9 mouse cellular contexts compared by ENCODE assay signal in genomic region chr7:140942341-140942740, GRCm38 (mm10). TPM values are rescaled to one million over a fixed set of nuclear protein-coding genes. Genes with fewer than 3 reads are reported as not detected.
DNase-seq lines count a peak whose midpoint lies in the region; TF ChIP-seq lines count a peak whose summit lies in the region.
"Had no signal": no experiment of that assay in that cellular context is flagged by ENCODE, and none has a peak within 500 bp of the region (broad histone marks: within the 10 kb centered on the region; RNA-seq: fewer than 3 reads in every experiment).

No protein-coding gene starts in this region.

- H3K27ac ChIP-seq in heart, embryonic 10.5 days: peak overlapping the region; percentile 94
- H3K27ac ChIP-seq in ES-E14 (ENCODE audit: insufficient read depth, low read depth, low read length, poor library complexity, severe bottlenecking) (peak overlapping the region; percentile 16; the same call in 1 of the 2 replicates), macrophage (peak overlapping the region; percentile 98)
- peak overlapping the region; percentile 93 for H3K27ac ChIP-seq in hindbrain, embryonic 10.5 days

- peaks cover 37% of the 10 kb centered on the region for H3K4me1 ChIP-seq in heart, embryonic 10.5 days
- H3K4me1 ChIP-seq in ES-E14 (ENCODE audit: control insufficient read depth in 2 of 2, insufficient read depth in 2 of 2, low read length in 2 of 2, poor library complexity in 1 of 2): peaks cover 4 to 17% of the 10 kb centered on the region in 2 experiments; a peak in 3 of 4 replicates
- H3K4me1 ChIP-seq in hindbrain, embryonic 10.5 days (replicated peaks): peaks cover 29% of the 10 kb centered on the region

- H3K79me2 ChIP-seq in macrophage (ENCODE audit: inconsistent target): no peaks in the 10 kb centered on the region

- no peaks in the 10 kb centered on the region for H3K9me3 ChIP-seq in heart, embryonic 10.5 days
- no peaks in the 10 kb centered on the region for H3K9me3 ChIP-seq in ES-E14 (ENCODE audit: control insufficient read depth, insufficient read depth, low read depth, low read length)
- H3K9me3 ChIP-seq in hindbrain, embryonic 10.5 days: no peaks in the 10 kb centered on the region

- H3K4me3 ChIP-seq in heart, embryonic 10.5 days: peak overlapping the region; percentile 71
- H3K4me3 ChIP-seq in ES-E14 (ENCODE audit: insufficient read depth in 1 of 2, low read depth in 1 of 2, low read length in 2 of 2, poor library complexity in 1 of 2, severe bottlenecking in 1 of 2): peak overlapping the region; percentile 70 to 79
- peak overlapping the region; percentile 65 for H3K4me3 ChIP-seq in hindbrain, embryonic 10.5 days
- peak overlapping the region; percentile 45 for H3K4me3 ChIP-seq in macrophage (ENCODE audit: inconsistent target)

- no peak for DNase-seq in heart, embryonic 10.5 days (ENCODE audit: low spot score)
- DNase-seq in heart, postnatal 36 days: no peak
- DNase-seq in ES-E14 (ENCODE audit: low read depth, low spot score): no peak
- no peak for DNase-seq in hindbrain, embryonic 10.5 days (ENCODE audit: low spot score)
- no peak for DNase-seq in embryo, embryonic 9.5 days (ENCODE audit: extremely low spot score)
- no peak for DNase-seq in cerebellum, postnatal 25 days
- no peak for DNase-seq in Muller cell, postnatal 12 days (ENCODE audit: inconsistent ontology term)

- in situ Hi-C loops in ES-E14 (cut with MboI; ENCODE audit: low sequenced_read_pairs in 2 of 2, unreplicated experiment in 2 of 2): no loop called here

- intact Hi-C loops in heart, postnatal 36 days (cut with DNase I): loop anchor here (10.0 kb wide), 1 partner anchor 522 kb away; the partner anchor contains the start of genes Cd151 and Cracr2b

- peaks cover 25% of the 10 kb centered on the region for H3K36me3 ChIP-seq in heart, embryonic 10.5 days
- H3K36me3 ChIP-seq in ES-E14 (ENCODE audit: control insufficient read depth, insufficient read depth, low read length, poor library complexity, severe bottlenecking): peaks cover 23% of the 10 kb centered on the region
- H3K36me3 ChIP-seq in hindbrain, embryonic 10.5 days: peaks cover 27% of the 10 kb centered on the region
- H3K36me3 ChIP-seq in macrophage (ENCODE audit: inconsistent target): peaks cover 19% of the 10 kb centered on the region; the same call in 1 of the 2 replicates

- 73% methylated on average over 9 of the region's 9 CpGs for WGBS in heart, embryonic 10.5 days
- 66% methylated on average over 9 of the region's 9 CpGs for WGBS in hindbrain, embryonic 10.5 days
- 52% methylated on average over 9 of the region's 9 CpGs for WGBS in macrophage (ENCODE audit: missing documents)

- H3K27me3 ChIP-seq in heart, embryonic 10.5 days (ENCODE audit: insufficient read depth, poor library complexity, severe bottlenecking): peaks cover 10% of the 10 kb centered on the region; the same call in 1 of the 2 replicates
- no peaks in the 10 kb centered on the region for H3K27me3 ChIP-seq in hindbrain, embryonic 10.5 days (ENCODE audit: insufficient read depth, poor library complexity, severe bottlenecking)

- peak overlapping the region; percentile 81 for H3K9ac ChIP-seq in ES-E14 (ENCODE audit: insufficient read depth, low read depth, low read length, poor library complexity, severe bottlenecking)

TF ChIP-seq in ES-E14, 5 proteins besides CTCF, POLR2A, EP300 and RAD21:
- TF ChIP-seq HCFC1 (IDR thresholded peaks at IDR 0.05; ENCODE audit: borderline replicate concordance, insufficient read depth, low read length) (no peak), ZNF384 (IDR thresholded peaks at IDR 0.05; ENCODE audit: low read depth, low read length) (no peak), ZC3H11A (IDR thresholded peaks at IDR 0.05; ENCODE audit: borderline replicate concordance, low read depth, low read length) (no peak), CHD2 (IDR thresholded peaks at IDR 0.05; ENCODE audit: low read depth, low read length) (no peak), MAFK (IDR thresholded peaks at IDR 0.05; ENCODE audit: insufficient read depth, low read depth, low read length) (no peak)
TF ChIP-seq in ES-E14: peak in this region for 0.

RNA-seq across cellular contexts. Expression of gene Pgghg, which starts 1.1 kb away (rescaled TPM):
- polyA plus RNA-seq in heart, embryonic 10.5 days (2016; fragmentation: Nextera tagmentation; extraction: Ambion mirVana): 13.7 and 16.1 TPM in 2 replicates
- total RNA-seq in heart, postnatal 36 days (2021): 1 to 10 TPM; 4.4 to 4.9 TPM
- 10.0 and 12.5 TPM in 2 replicates for total RNA-seq in ES-E14 (2012; rRNA removed)
- polyA plus RNA-seq in hindbrain, embryonic 10.5 days (2016; fragmentation: Nextera tagmentation; extraction: Ambion mirVana): 16.8 and 17.0 TPM in 2 replicates
- total RNA-seq in macrophage (2018; cell fraction: chromatin; rRNA removed): 10 to 100 TPM in 24 of 26 experiments, 1 to 10 TPM in 2; 9.5 to 26.3 (median 16.0) TPM
- total RNA-seq in macrophage (2018; cell fraction: cytosol; rRNA removed): 1 to 10 TPM; 3.7 to 9.5 (median 5.8) TPM
- total RNA-seq in macrophage (2018; cell fraction: nucleus; rRNA removed): 10 to 100 TPM in 24 of 26 experiments, 1 to 10 TPM in 2; 8.4 to 25.0 (median 13.3) TPM
- 6.3 to 9.2 TPM (median 7.2 TPM) in 3 replicates for polyA plus RNA-seq in macrophage (2018)

RNA-seq across cellular contexts. Expression of gene Ifitm5, which starts 7.8 kb away (rescaled TPM):
- polyA plus RNA-seq in heart, embryonic 10.5 days (2016; fragmentation: Nextera tagmentation; extraction: Ambion mirVana): 1.8 and 2.3 TPM in 2 replicates
- total RNA-seq in heart, postnatal 36 days (2021): under 1 TPM in 1 of 2 experiments, not detected in 1; 0.42 TPM
- total RNA-seq in ES-E14 (2012; rRNA removed): 7.7 and 18.6 TPM in 2 replicates
- polyA plus RNA-seq in hindbrain, embryonic 10.5 days (2016; fragmentation: Nextera tagmentation; extraction: Ambion mirVana): 1.3 and 2.7 TPM in 2 replicates
- 10 to 100 TPM in 10 of 26 experiments, 1 to 10 TPM in 16; 3.1 to 25.5 (median 8.4) TPM for total RNA-seq in macrophage (2018; cell fraction: chromatin; rRNA removed)
- total RNA-seq in macrophage (2018; cell fraction: cytosol; rRNA removed): 1 to 10 TPM in 2 of 26 experiments, under 1 TPM in 23, not detected in 1; 0.22 to 1.3 (median 0.46) TPM
- 10 to 100 TPM in 11 of 26 experiments, 1 to 10 TPM in 15; 3.0 to 27.1 (median 9.1) TPM for total RNA-seq in macrophage (2018; cell fraction: nucleus; rRNA removed)
- 0.30 to 1.0 TPM in 2 of 3 replicates, not detected in the other for polyA plus RNA-seq in macrophage (2018)
- total RNA-seq: hematopoietic stem cell, adult 5-6 weeks had no signal

RNA-seq across cellular contexts. Expression of gene Gm45717, which starts 13.4 kb away (rescaled TPM):
- not detected in 2 replicates for polyA plus RNA-seq in heart, embryonic 10.5 days (2016; fragmentation: Nextera tagmentation; extraction: Ambion mirVana)
- total RNA-seq in heart, postnatal 36 days (2021): under 1 TPM in 1 of 2 experiments, not detected in 1; 0.76 TPM
- total RNA-seq in ES-E14 (2012; rRNA removed): not detected in 2 replicates
- 0.35 and 0.80 TPM in 2 replicates for polyA plus RNA-seq in hindbrain, embryonic 10.5 days (2016; fragmentation: Nextera tagmentation; extraction: Ambion mirVana)
- total RNA-seq in macrophage (2018; cell fraction: chromatin; rRNA removed): 1 to 10 TPM in 5 of 26 experiments, not detected in 21; 3.0 to 7.9 (median 4.0) TPM
- total RNA-seq in macrophage (2018; cell fraction: cytosol; rRNA removed): under 1 TPM in 3 of 26 experiments, not detected in 23; 0.42 to 0.77 (median 0.47) TPM
- 1 to 10 TPM in 3 of 26 experiments, not detected in 23; 3.0 to 3.6 (median 3.0) TPM for total RNA-seq in macrophage (2018; cell fraction: nucleus; rRNA removed)
- polyA plus RNA-seq in macrophage (2018): 0.87 TPM in 1 of 3 replicates, not detected in the others
- total RNA-seq: hematopoietic stem cell, adult 5-6 weeks had no signal

RNA-seq across cellular contexts. Expression of gene Ifitm2, which starts 13.4 kb away (rescaled TPM):
- polyA plus RNA-seq in heart, embryonic 10.5 days (2016; fragmentation: Nextera tagmentation; extraction: Ambion mirVana): 402 and 508 TPM in 2 replicates
- total RNA-seq in heart, postnatal 36 days (2021): 100 to 1,000 TPM; 111 to 112 TPM
- total RNA-seq in ES-E14 (2012; rRNA removed): 679 and 1,158 TPM in 2 replicates
- 388 and 494 TPM in 2 replicates for polyA plus RNA-seq in hindbrain, embryonic 10.5 days (2016; fragmentation: Nextera tagmentation; extraction: Ambion mirVana)
- 100 to 1,000 TPM in 1 of 26 experiments, 10 to 100 TPM in 25; 15.1 to 108 (median 29.7) TPM for total RNA-seq in macrophage (2018; cell fraction: chromatin; rRNA removed)
- 1,000 to 10,000 TPM in 1 of 26 experiments, 100 to 1,000 TPM in 25; 564 to 1,058 (median 751) TPM for total RNA-seq in macrophage (2018; cell fraction: cytosol; rRNA removed)
- 100 to 1,000 TPM in 25 of 26 experiments, 10 to 100 TPM in 1; 46.7 to 361 (median 143) TPM for total RNA-seq in macrophage (2018; cell fraction: nucleus; rRNA removed)
- 471 to 1,093 TPM (median 749 TPM) in 3 replicates for polyA plus RNA-seq in macrophage (2018)

RNA-seq across cellular contexts. Expression of gene Nlrp6, which starts 21.6 kb away (rescaled TPM):
- polyA plus RNA-seq in heart, embryonic 10.5 days (2016; fragmentation: Nextera tagmentation; extraction: Ambion mirVana): 0.14 TPM in 1 of 2 replicates, not detected in the other
- total RNA-seq in heart, postnatal 36 days (2021): not detected
- total RNA-seq in ES-E14 (2012; rRNA removed): 0.27 and 0.74 TPM in 2 replicates
- 0.21 TPM in 1 of 2 replicates, not detected in the other for polyA plus RNA-seq in hindbrain, embryonic 10.5 days (2016; fragmentation: Nextera tagmentation; extraction: Ambion mirVana)
- under 1 TPM in 1 of 26 experiments, not detected in 25; 0.29 TPM for total RNA-seq in macrophage (2018; cell fraction: chromatin; rRNA removed)
- total RNA-seq in macrophage (2018; cell fraction: cytosol; rRNA removed): under 1 TPM in 1 of 26 experiments, not detected in 25; 0.14 TPM
- total RNA-seq in macrophage (2018; cell fraction: nucleus; rRNA removed): 1 to 10 TPM in 1 of 26 experiments, under 1 TPM in 1, not detected in 24; 0.35 to 1.6 TPM
- polyA plus RNA-seq in macrophage (2018): not detected in 3 replicates

Comparison
In these comparisons a context has a peak if more than half of its experiments do, and no peak if none do; other contexts are left out.
1. H3K27ac ChIP-seq: peak in every context shown above with its lines; median percentile 98 in macrophage; 94 in heart, embryonic 10.5 days; 93 in hindbrain, embryonic 10.5 days; 16 in ES-E14.